Mouse (Mus musculus): Measurements from ENCODE around the gene Pnma1.
A peak's percentile ranks its signal among the peaks of the same experiment; 100 is the strongest.

GRCm38 (mm10) chr12:84193642-84194399 is 45.5 kb upstream of the Pnma1 start:
- TF ChIP-seq EP300 (IDR thresholded peaks at IDR 0.05; ENCODE audit: low read depth) (peak; percentile 60), CTCF (IDR thresholded peaks at IDR 0.05; ENCODE audit: low read depth) (peak; percentile 14; the same call in 1 of the 2 replicates)
